Mouse (Mus musculus) left cerebral cortex, postnatal 10 days (tissue): ENCODE results near the gene Pnpla2. TPM values are rescaled to one million over a fixed set of nuclear protein-coding genes. Genes with fewer than 3 reads are reported as not detected.
"Not testable (repeated sequence)": the region's sequence is repeated elsewhere in the genome, so short reads cannot be mapped to it uniquely, and the experiment has no call there.

ENCODE experiments used
- DNase-seq, 2 experiments: peaks; one replicate each; pipeline ENCODE4 v3.0.0; 2021 to 2022; ENCODE audit warnings: low spot score in 2 of 2, mixed read lengths in 1 of 2; ENCODE audit errors: extremely low spot score in 1 of 2
- intact Hi-C: fragments of 180-260 bp; cut with DNase I; formaldehyde crosslinking; loops from one replicate; pipeline ENCODE4 v1.15.1; 2025
- total RNA-seq, 2 experiments: library from RNA; stranded (reverse); gene quantifications; 2 replicates each; pipeline ENCODE4 v1.2.3; 2021

Pnpla2 gene
- total RNA-seq: 10 to 100 TPM; 19.2 to 25.5 TPM

DNA sequence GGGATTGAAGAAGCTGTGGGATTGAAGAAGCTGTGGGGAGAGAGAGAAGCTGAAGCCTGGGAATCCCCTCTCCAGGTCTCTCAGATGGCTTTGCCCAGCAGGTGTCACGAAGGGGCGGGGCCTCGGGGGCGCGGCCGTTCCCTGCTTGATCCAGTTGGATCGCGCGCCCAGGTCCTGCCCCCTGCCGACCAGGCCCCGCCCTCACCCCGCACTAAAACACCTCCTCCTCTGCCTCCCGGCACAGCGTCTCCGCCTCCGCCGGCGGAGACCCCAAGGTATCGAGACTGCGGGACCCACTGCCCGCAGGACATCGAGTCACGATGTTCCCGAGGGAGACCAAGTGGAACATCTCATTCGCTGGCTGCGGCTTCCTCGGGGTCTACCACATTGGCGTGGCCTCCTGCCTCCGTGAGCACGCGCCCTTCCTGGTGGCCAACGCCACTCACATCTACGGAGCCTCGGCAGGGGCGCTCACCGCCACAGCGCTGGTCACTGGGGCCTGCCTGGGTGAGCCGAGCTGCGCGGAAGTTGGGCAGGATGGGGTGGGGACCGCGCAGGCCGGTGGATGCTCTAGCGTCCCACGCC is at the start of gene Pnpla2:
Pnpla2 (plus strand) TSS at position 232 of the 585 bp plus-strand sequence.
- intact Hi-C loops: no loop called here
- peak; percentile 86 to 98 for DNase-seq

DNA sequence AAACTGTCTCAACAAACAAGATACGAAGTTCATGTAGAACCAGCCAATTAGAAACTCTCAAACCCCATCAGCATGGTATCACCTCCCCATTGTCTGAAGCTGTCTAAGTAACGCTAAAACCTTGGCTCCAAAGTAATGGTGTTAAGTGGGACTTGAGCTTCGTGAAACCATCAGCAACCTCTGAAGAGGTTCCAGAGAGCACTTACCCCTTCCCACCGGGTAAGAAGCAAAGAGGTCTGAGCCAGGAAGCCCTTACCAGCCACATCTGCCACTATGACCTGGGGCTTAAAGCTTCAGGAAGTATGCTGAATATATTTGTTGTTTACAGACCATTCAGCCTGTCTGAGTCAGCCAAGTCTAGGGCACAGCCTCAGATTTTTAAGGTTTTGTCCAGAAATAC is 49.5 kb upstream of the Pnpla2 start:
- intact Hi-C loops: no loop called here
- DNase-seq: no peak

GRCm38 (mm10) chr7:141407670-141408069 is 47.3 kb upstream of the Pnpla2 start:
- intact Hi-C loops, DNase-seq: not testable (repeated sequence)

DNA sequence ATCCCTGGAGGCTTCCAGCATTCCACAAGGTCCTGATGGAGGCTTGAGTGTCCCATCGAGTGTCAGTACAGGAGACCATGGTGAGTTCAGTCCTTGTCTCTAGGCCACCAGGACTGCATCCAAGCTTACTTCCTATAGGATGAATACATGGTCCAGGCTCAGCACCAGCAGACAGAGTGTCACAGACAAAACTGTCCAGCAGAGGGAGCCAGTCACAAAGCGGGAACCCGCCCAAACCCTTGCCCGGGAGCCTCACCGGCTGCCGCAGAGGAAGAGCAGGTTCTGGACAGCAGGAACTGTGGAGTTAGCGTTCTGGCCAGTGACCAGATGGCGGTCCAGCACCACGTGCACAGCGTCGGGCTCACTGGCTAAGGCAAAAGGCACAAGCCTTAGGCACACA is 46.2 kb upstream of the Pnpla2 start:
- intact Hi-C loops: no loop called here

GRCm38 (mm10) chr7:141410631-141411030 is 44.4 kb upstream of the Pnpla2 start:
- intact Hi-C loops: no loop called here
- DNase-seq: no peak

More for the DNA sequence above, 46.2 kb upstream of the Pnpla2 start:
- peak; percentile 76 to 89 for DNase-seq

GRCm38 (mm10) chr7:141411667-141412066 is 43.3 kb upstream of the Pnpla2 start:
- DNase-seq: no peak
- intact Hi-C loops: no loop called here

DNA sequence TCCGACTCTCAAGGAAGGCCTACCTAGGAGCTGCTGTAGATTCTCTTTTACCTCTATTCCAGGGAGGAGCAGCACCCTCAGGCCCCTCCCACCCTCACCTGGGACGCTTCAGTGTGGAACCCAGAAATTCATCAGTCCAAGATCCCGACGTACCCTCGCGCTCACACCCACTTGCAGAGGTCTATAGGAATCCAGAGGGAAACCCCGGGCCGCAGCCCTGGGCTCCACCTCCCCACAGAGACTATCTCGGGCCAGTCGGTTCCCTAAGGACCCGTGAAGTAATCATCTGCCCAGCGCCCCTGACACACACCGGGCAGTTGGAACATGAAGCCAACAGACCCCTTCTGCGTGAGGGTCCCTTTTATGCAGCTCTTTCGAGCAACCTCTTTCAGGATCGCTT is 41.7 kb upstream of the Pnpla2 start:
- intact Hi-C loops: no loop called here
- no peak for DNase-seq

GRCm38 (mm10) chr7:141413809-141414584 is 41.0 kb upstream of the Pnpla2 start, which contains the start of gene Gatd1:
Gene Gatd1, minus strand, starts transcription at chr7:141414136.
- peak; percentile 99 to 100 for DNase-seq
- intact Hi-C loops: no loop called here

- no peak for DNase-seq
- intact Hi-C loops: no loop called here
Measured at GRCm38 (mm10) chr7:141416144-141416841, 38.7 kb upstream of the Pnpla2 start.

- intact Hi-C loops: no loop called here
Measured at GRCm38 (mm10) chr7:141417731-141418681, 37.0 kb upstream of the Pnpla2 start.

GRCm38 (mm10) chr7:141418970-141419369 is 36.0 kb upstream of the Pnpla2 start:
- intact Hi-C loops: no loop called here

More at GRCm38 (mm10) chr7:141417731-141418681, 37.0 kb upstream of the Pnpla2 start:
- no peak for DNase-seq

GRCm38 (mm10) chr7:141420030-141420702 is 34.8 kb upstream of the Pnpla2 start:
- DNase-seq: no peak
- intact Hi-C loops: no loop called here

More at GRCm38 (mm10) chr7:141418970-141419369, 36.0 kb upstream of the Pnpla2 start:
- DNase-seq: peak in 1 of 2 experiments; percentile 74

GRCm38 (mm10) chr7:141423811-141424210 is 31.2 kb upstream of the Pnpla2 start:
- no peak for DNase-seq
- intact Hi-C loops: no loop called here

DNA sequence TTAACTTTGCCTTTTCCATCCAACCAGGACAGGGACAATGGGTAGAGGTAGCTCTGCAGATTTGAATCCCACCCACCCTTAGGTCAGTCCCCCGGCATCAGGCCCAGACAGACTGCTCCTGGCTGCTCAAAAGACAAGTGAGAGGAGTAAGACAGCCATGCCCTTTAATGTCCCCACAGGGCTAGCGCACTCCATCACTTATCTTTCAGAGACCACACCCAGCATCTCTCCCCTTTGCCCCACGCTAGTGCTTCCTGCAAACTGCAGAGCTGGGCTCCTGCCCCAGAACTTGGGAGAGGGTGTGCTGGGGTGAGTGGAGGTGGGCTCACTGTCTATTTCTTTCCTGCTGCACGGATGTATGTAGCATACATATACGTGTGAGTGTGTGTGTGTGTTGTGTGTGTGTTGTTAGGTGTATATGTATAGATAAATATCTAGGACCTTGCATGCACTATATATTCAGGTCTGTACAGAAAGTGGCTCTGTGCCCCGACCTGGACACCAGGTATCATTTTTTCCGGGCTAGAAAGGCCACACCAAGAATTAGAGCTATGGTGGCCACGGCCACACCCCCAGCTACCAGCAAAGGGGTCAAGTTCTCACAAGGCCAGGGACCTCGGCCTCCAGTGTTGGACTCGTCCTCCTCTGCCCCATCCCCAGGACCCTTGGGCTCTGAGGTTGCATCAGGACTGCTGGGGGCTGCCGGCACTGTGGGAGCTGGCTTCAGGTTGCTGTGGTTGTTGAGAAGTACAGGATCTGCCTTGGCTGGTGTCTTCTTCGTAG is 27.9 kb upstream of the Pnpla2 start:
- intact Hi-C loops: no loop called here
- peak in 1 of 2 experiments; percentile 24 for DNase-seq

GRCm38 (mm10) chr7:141428701-141429100 is 26.3 kb upstream of the Pnpla2 start:
- intact Hi-C loops: no loop called here

DNA sequence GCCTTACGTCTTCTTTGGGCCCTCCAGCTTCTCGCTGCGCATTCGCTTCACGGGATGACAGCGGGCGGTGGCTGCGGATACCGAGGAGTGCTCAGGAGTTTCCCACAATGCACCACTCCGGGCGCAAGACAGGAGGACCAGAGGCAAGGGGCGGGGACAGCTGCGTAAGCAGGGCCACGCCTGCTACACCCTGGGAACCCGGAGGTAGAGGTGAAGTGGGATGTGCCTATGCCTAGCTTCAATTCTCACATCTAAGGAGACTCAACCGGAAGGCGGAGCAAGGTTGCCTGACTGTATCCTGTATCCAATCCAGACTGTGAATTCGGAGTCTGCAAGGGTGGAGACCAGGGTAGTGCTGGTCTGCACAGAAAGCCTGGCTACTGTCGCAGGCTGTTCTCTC is 25.7 kb upstream of the Pnpla2 start, which contains the start of gene Cend1:
Cend1 (minus strand) TSS at position 182 of the 400 bp plus-strand sequence.
- intact Hi-C loops: no loop called here
- peak; percentile 86 to 87 for DNase-seq

More at GRCm38 (mm10) chr7:141428701-141429100, 26.3 kb upstream of the Pnpla2 start:
- no peak for DNase-seq
